Mouse (Mus musculus) small intestine, adult 10 weeks (tissue): ENCODE data around the gene Gm4491. TPM values are rescaled to one million over a fixed set of nuclear protein-coding genes. Genes with fewer than 3 reads are reported as not detected.

Experiments
- polyA plus RNA-seq: library from polyadenylated mRNA; stranded (reverse); fragments of 350-450 nt; fragmentation: Illumina TruSeq; extraction: RNeasy Lipid Tissue Mini Kit (QIAGEN cat#74804); gene quantifications from one replicate; pipeline ENCODE4 v1.2.3, GENCODE M21; 2014; ENCODE audit warnings: low replicate concordance

The Gm4491 gene
- not detected for polyA plus RNA-seq

GRCm38 (mm10) chr14:57115823-57116544, at the start of gene Gm4491:
Gene Gm4491, minus strand, starts transcription at chr14:57115883.

GRCm38 (mm10) chr14:57133161-57133661, 17.5 kb upstream of the Gm4491 start, which contains the start of gene Gjb6:
Gene Gjb6, minus strand, starts transcription at chr14:57133611.

GRCm38 (mm10) chr14:57104106-57105023, 11.3 kb downstream of the Gm4491 start, which contains the start of gene Gjb2:
Gene Gjb2, minus strand, starts transcription at chr14:57104702.

Other genes with a start within 250 kb of the Gm4491 start
- gene Zmym2, start 229.2 kb downstream of the Gm4491 start, polyA plus RNA-seq: 136 TPM
- not detected for gene Gja3, start 57.8 kb downstream of the Gm4491 start, polyA plus RNA-seq
- gene Gjb2, start 11.2 kb downstream of the Gm4491 start, polyA plus RNA-seq: 13.4 TPM
- not detected for gene Gjb6, start 17.7 kb upstream of the Gm4491 start, polyA plus RNA-seq